Mouse (Mus musculus) embryonic fibroblast, embryonic 13.5 days (primary cell): ENCODE measurements at regions not wholly inside any gene's neighbourhood (a gene's known extent, or its start where the extent isn't known, plus 50 kb on each side); places are given as distances from the start of the nearest gene placed in this dataset.

ENCODE experiments used
- CTCF ChIP-seq: IDR thresholded peaks from 2 replicates; pipeline ENCODE4 v1.5.1; 2011; ENCODE audit warnings: mild to moderate bottlenecking, control low read depth, low read length, moderate library complexity, borderline replicate concordance; ENCODE audit not compliant: insufficient read depth
- POLR2A ChIP-seq: IDR thresholded peaks from 2 replicates; pipeline ENCODE4 v1.6.1; 2011; ENCODE audit warnings: low read depth, mild to moderate bottlenecking, control low read depth, low read length, moderate library complexity

DNA sequence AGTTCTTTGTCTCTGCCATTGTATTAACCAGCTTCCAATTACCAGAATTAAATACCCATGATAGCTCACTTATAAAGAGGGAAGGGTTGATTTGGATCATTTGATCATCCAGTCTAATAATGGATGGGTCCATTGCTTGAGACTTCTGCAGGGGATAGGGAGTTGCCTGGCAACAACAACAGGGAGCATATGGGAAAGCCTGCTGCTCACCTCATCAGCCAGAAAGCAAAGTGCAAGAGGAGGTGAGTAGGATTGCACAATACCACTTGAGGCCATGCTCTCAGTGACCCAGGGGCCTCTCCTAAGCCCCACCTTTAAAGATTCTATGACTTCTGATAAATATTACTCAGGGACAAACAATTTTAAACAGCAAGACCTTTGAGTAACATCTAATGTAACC is 348.9 kb upstream of the Sphkap start:
- no peak for TF ChIP-seq POLR2A
- TF ChIP-seq CTCF, result no peak
